Mouse (Mus musculus) brain, embryonic 14.5 days (tissue): ENCODE results near the gene Itga1.

Experiments
- CTCF ChIP-seq: fragments of 200-500 bp; IDR thresholded peaks from 2 replicates; pipeline ENCODE4 v1.5.1; 2012; ENCODE audit warnings: inconsistent platforms, mild to moderate bottlenecking, moderate library complexity, borderline replicate concordance; ENCODE audit not compliant: insufficient read depth, insufficient read length; ENCODE audit errors: extremely low read depth
- POLR2A ChIP-seq: fragments of 200-500 bp; IDR thresholded peaks from 2 replicates; pipeline ENCODE4 v1.6.1; 2012; ENCODE audit warnings: mild to moderate bottlenecking, inconsistent platforms, borderline replicate concordance; ENCODE audit not compliant: poor library complexity, insufficient read depth, insufficient read length, severe bottlenecking; ENCODE audit errors: extremely low read depth

DNA sequence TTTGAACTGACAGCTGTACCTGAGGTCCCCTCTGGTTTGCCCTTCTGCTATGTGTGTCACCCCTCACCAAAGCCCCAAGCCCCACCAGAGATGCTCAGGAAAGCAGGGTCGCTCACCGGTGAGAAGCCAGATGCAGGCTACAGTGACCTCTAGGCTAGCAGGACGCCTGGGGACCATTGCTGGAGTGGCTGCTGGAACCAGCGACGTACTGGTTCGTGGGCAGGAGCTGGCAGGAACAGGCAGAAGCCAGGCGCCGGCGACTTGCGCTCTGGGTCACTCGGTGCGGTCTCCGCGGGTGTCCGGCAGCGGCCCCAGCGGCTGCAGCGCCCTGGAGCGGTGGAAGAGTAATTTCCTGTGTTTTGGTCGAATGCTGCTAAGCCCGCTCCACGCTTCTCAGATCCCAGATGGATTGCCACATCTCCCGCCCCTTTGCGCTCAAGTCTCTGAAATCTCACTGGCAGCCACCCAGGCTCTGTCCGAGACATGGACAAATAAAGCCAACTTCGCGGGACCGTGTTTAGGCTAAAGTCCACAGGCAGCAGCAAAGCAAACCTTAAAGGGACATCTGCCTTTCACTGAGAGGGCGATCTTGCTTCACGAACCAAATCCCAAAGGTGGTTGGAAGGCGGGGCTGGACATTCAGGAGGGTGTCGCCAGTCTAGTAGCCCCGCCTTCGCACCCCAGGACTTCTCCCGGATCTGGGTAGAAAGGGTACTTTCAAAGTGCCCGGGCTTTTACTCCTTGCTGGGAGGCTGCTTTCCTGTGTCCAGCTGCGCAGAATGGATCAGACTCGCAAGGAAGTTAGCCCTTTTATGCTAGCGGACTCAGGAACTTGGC, at the start of gene Itga1, which contains the start of gene Gm49395:
- no peak for TF ChIP-seq CTCF
- TF ChIP-seq POLR2A = no peak
